ENCODE assay signal across 16 mouse cellular contexts in the genomic region with DNA sequence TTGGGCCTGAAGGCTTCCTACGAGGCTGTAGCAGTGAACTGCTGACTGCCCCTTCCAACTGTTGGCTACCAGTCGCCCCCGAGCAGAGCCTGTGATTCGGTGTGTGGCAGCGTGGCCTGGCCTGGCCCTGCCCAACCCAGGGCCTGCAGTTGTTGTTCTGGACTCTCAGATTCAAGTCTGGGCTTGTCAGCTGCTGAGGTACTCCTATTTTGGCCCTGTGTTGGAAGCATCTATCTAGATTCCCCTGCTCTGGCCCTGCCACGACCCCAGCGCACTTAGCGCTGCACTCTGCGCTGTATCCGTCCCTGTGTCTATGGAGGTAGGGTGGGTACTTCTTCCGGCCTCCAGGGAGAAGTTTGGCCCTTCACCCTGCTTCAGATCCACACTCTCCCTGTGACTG. TPM values are rescaled to one million over a fixed set of nuclear protein-coding genes. Genes with fewer than 3 reads are reported as not detected.
DNase-seq lines count a peak whose midpoint lies in the region; ATAC-seq and TF ChIP-seq lines count a peak whose summit lies in the region.
"Had no signal": no experiment of that assay in that cellular context is flagged by ENCODE, and none has a peak within 500 bp of the region (broad histone marks: within the 10 kb centered on the region; RNA-seq: fewer than 3 reads in every experiment).

No protein-coding gene starts in this region.

- no peaks in the 10 kb centered on the region for H3K36me3 ChIP-seq in hindbrain, embryonic 12.5 days
- H3K36me3 ChIP-seq in hindbrain, embryonic 14.5 days (replicated peaks; ENCODE audit: control insufficient read depth, insufficient read depth): no peaks in the 10 kb centered on the region
- H3K36me3 ChIP-seq in E14TG2a.4 (ENCODE audit: insufficient read depth, low read length): 0 out of 2 replicates have a peak, but pooled peaks cover 8% of the 10 kb centered on the region
- 0 out of 2 replicates have a peak, but pooled peaks cover 2% of the 10 kb centered on the region for H3K36me3 ChIP-seq in limb, embryonic 10.5 days
- H3K36me3 ChIP-seq in stomach, embryonic 16.5 days (ENCODE audit: control insufficient read depth, insufficient read depth, low read length): no peaks in the 10 kb centered on the region
- no peaks in the 10 kb centered on the region for H3K36me3 ChIP-seq in midbrain, postnatal 0 days (ENCODE audit: insufficient read depth, low read length)
- H3K36me3 ChIP-seq: embryonic facial prominence, embryonic 13.5 days; kidney, embryonic 15.5 days had no signal

- no peaks in the 10 kb centered on the region for H3K9me3 ChIP-seq in hindbrain, embryonic 12.5 days (replicated peaks)
- H3K9me3 ChIP-seq in hindbrain, embryonic 14.5 days (ENCODE audit: control insufficient read depth, low read length): no peaks in the 10 kb centered on the region
- H3K9me3 ChIP-seq in E14TG2a.4 (ENCODE audit: low read length): no peaks in the 10 kb centered on the region
- no peaks in the 10 kb centered on the region for H3K9me3 ChIP-seq in limb, embryonic 10.5 days (replicated peaks)
- H3K9me3 ChIP-seq in stomach, embryonic 16.5 days (replicated peaks; ENCODE audit: control insufficient read depth, low read length): no peaks in the 10 kb centered on the region
- H3K9me3 ChIP-seq in midbrain, postnatal 0 days (ENCODE audit: low read length): no peaks in the 10 kb centered on the region
- H3K9me3 ChIP-seq: embryonic facial prominence, embryonic 13.5 days; kidney, embryonic 15.5 days; liver, embryonic 13.5 days had no signal

- no peak for TF ChIP-seq CTCF in E14TG2a.4 (conservative IDR thresholded peaks at IDR 0.05; ENCODE audit: low read length)
- no peak for TF ChIP-seq CTCF in midbrain, postnatal 0 days (IDR thresholded peaks at IDR 0.05)

- H3K9ac ChIP-seq in hindbrain, embryonic 12.5 days: no peak overlapping the region
- no peak overlapping the region for H3K9ac ChIP-seq in hindbrain, embryonic 14.5 days
- H3K9ac ChIP-seq in stomach, embryonic 16.5 days (ENCODE audit: low read length): no peak overlapping the region
- no peak overlapping the region for H3K9ac ChIP-seq in midbrain, postnatal 0 days (replicated peaks; ENCODE audit: low read length, poor library complexity, severe bottlenecking)
- H3K9ac ChIP-seq: embryonic facial prominence, embryonic 13.5 days; kidney, embryonic 15.5 days; liver, embryonic 13.5 days had no signal

- H3K27me3 ChIP-seq in hindbrain, embryonic 12.5 days: no peaks in the 10 kb centered on the region
- no peaks in the 10 kb centered on the region for H3K27me3 ChIP-seq in hindbrain, embryonic 14.5 days (ENCODE audit: control insufficient read depth, insufficient read depth, low read length)
- H3K27me3 ChIP-seq in E14TG2a.4 (ENCODE audit: insufficient read depth, low read length): no peaks in the 10 kb centered on the region
- H3K27me3 ChIP-seq in limb, embryonic 10.5 days (ENCODE audit: low read depth, poor library complexity, severe bottlenecking): no peaks in the 10 kb centered on the region
- H3K27me3 ChIP-seq in stomach, embryonic 16.5 days (ENCODE audit: control insufficient read depth, insufficient read depth, low read length): no peaks in the 10 kb centered on the region
- H3K27me3 ChIP-seq in midbrain, postnatal 0 days (ENCODE audit: insufficient read depth, low read length): no peaks in the 10 kb centered on the region
- H3K27me3 ChIP-seq: embryonic facial prominence, embryonic 13.5 days; kidney, embryonic 15.5 days; liver, embryonic 13.5 days had no signal

- H3K27ac ChIP-seq in hindbrain, embryonic 12.5 days: peak overlapping the region; percentile 35; the same call in 1 of the 2 replicates
- H3K27ac ChIP-seq in hindbrain, embryonic 14.5 days: no peak overlapping the region
- peak overlapping the region; percentile 64 for H3K27ac ChIP-seq in limb, embryonic 10.5 days
- H3K27ac ChIP-seq in stomach, embryonic 16.5 days (ENCODE audit: low read length): peak overlapping the region; percentile 24; the same call in 1 of the 2 replicates
- H3K27ac ChIP-seq in midbrain, postnatal 0 days (ENCODE audit: low read depth, low read length): no peak overlapping the region
- H3K27ac ChIP-seq: embryonic facial prominence, embryonic 13.5 days; kidney, embryonic 15.5 days; liver, embryonic 13.5 days had no signal

- peaks cover 66% of the 10 kb centered on the region for H3K4me1 ChIP-seq in hindbrain, embryonic 12.5 days
- H3K4me1 ChIP-seq in hindbrain, embryonic 14.5 days (replicated peaks; ENCODE audit: control insufficient read depth, insufficient read depth, low read length): peaks cover 42% of the 10 kb centered on the region
- peaks cover 88% of the 10 kb centered on the region for H3K4me1 ChIP-seq in E14TG2a.4 (replicated peaks; ENCODE audit: low read depth, low read length)
- peaks cover 80% of the 10 kb centered on the region for H3K4me1 ChIP-seq in limb, embryonic 10.5 days
- peaks cover 69% of the 10 kb centered on the region for H3K4me1 ChIP-seq in stomach, embryonic 16.5 days (ENCODE audit: control insufficient read depth, insufficient read depth, low read length)
- peaks cover 4% of the 10 kb centered on the region for H3K4me1 ChIP-seq in midbrain, postnatal 0 days (ENCODE audit: insufficient read depth, low read length)

- DNase-seq in hindbrain, embryonic 14.5 days (ENCODE audit: low spot score): no peak
- DNase-seq in limb, embryonic 10.5 days (ENCODE audit: low spot score): no peak
- no peak for DNase-seq in MN1 (ENCODE audit: low spot score)
- no peak for DNase-seq in midbrain, postnatal 0 days (ENCODE audit: low spot score)
- DNase-seq: adrenal gland, postnatal 10 days; cerebellum, adult 18-20 months; heart, postnatal 4 days; liver, embryonic 13.5 days; lung, postnatal 10 days had no signal

- H3K4me2 ChIP-seq in hindbrain, embryonic 12.5 days (replicated peaks): no peak overlapping the region
- no peak overlapping the region for H3K4me2 ChIP-seq in hindbrain, embryonic 14.5 days (replicated peaks)
- H3K4me2 ChIP-seq in stomach, embryonic 16.5 days (ENCODE audit: low read depth, low read length): no peak overlapping the region
- no peak overlapping the region for H3K4me2 ChIP-seq in midbrain, postnatal 0 days (ENCODE audit: low read depth, low read length, poor library complexity, severe bottlenecking)
- H3K4me2 ChIP-seq: embryonic facial prominence, embryonic 13.5 days; kidney, embryonic 15.5 days; liver, embryonic 13.5 days had no signal

- no peak overlapping the region for H3K4me3 ChIP-seq in hindbrain, embryonic 12.5 days
- H3K4me3 ChIP-seq in hindbrain, embryonic 14.5 days (replicated peaks; ENCODE audit: low read length): no peak overlapping the region
- H3K4me3 ChIP-seq in E14TG2a.4 (replicated peaks; ENCODE audit: low read length): peak overlapping the region; percentile 37; the same call in 1 of the 2 replicates
- H3K4me3 ChIP-seq in limb, embryonic 10.5 days: no peak overlapping the region
- H3K4me3 ChIP-seq in stomach, embryonic 16.5 days (replicated peaks; ENCODE audit: low read length): no peak overlapping the region
- no peak overlapping the region for H3K4me3 ChIP-seq in midbrain, postnatal 0 days (ENCODE audit: low read depth, low read length)
- H3K4me3 ChIP-seq: embryonic facial prominence, embryonic 13.5 days; kidney, embryonic 15.5 days; liver, embryonic 13.5 days had no signal

- no peak for ATAC-seq in hindbrain, embryonic 12.5 days (ENCODE audit: low FRiP score)
- ATAC-seq in hindbrain, embryonic 14.5 days (ENCODE audit: low FRiP score): no peak
- ATAC-seq in stomach, embryonic 16.5 days (ENCODE audit: insufficient read depth, low FRiP score): no peak
- no peak for ATAC-seq in midbrain, postnatal 0 days (ENCODE audit: low FRiP score)
- ATAC-seq: inflammation-experienced regulatory T-cells, adult 6 months; midbrain, embryonic 16.5 days had no signal

- WGBS in hindbrain, embryonic 12.5 days: 74% methylated on average over 11 of the region's 11 CpGs
- WGBS in hindbrain, embryonic 14.5 days: 88% methylated on average over 11 of the region's 11 CpGs
- 64% methylated on average over 11 of the region's 11 CpGs for WGBS in limb, embryonic 10.5 days
- 73% methylated on average over 11 of the region's 11 CpGs for WGBS in stomach, embryonic 16.5 days
- 87% methylated on average over 11 of the region's 11 CpGs for WGBS in midbrain, postnatal 0 days

RNA-seq across cellular contexts. Expression of gene Cmip, which starts 45.2 kb away (rescaled TPM):
- polyA plus RNA-seq in hindbrain, embryonic 12.5 days (2016; fragmentation: Nextera tagmentation; extraction: Ambion mirVana): 64.6 and 67.0 TPM in 2 replicates
- polyA plus RNA-seq in hindbrain, embryonic 14.5 days (2014; fragmentation: Nextera tagmentation; extraction: Ambion mirVana): 131 and 143 TPM in 2 replicates
- polyA plus RNA-seq in limb, embryonic 10.5 days (2016; fragmentation: Nextera tagmentation; extraction: Ambion mirVana): 7.6 and 8.2 TPM in 2 replicates
- polyA plus RNA-seq in stomach, embryonic 16.5 days (2015; fragmentation: Nextera tagmentation; extraction: Ambion mirVana): 13.7 and 14.2 TPM in 2 replicates
- total RNA-seq in midbrain, postnatal 0 days (2014; rRNA removed): 266 and 287 TPM in 2 replicates
- 197 and 212 TPM in 2 replicates for polyA plus RNA-seq in midbrain, postnatal 0 days (2015; fragmentation: Nextera tagmentation; extraction: Ambion mirVana)

Comparison
In these comparisons a context has a peak if more than half of its experiments do, and no peak if none do; other contexts are left out.
1. H3K27ac ChIP-seq: peak in hindbrain, embryonic 12.5 days (single experiment), limb, embryonic 10.5 days (single experiment) and stomach, embryonic 16.5 days (single experiment); none in hindbrain, embryonic 14.5 days (single experiment) and midbrain, postnatal 0 days (single experiment).